In the genomic region with DNA sequence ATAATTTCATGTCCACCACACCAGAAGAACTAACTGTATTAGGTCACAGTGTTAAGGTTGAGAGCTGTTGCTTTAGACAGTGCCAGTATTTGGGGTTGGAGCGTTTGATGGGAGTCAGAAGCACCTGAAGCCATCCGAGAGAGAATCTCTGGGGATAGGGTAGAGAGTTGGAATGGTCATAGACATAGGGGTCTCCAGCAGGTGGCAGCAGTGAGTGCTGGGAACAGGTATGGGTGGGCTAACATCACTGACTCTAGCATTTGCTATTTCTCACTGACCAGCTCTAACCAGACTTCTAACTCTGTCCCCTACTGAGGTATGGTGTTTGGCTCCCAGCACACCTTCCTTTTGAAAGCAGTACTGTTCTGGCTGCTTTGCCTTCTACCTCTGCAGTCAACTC, we compare ENCODE assay signal across 8 mouse cellular contexts.
A peak's percentile ranks its signal among the peaks of the same experiment; 100 is the strongest.
DNase-seq lines count a peak whose midpoint lies in the region.

No protein-coding gene starts in this region.

- DNase-seq in heart, postnatal 36 days: peak; percentile 18 to 45
- DNase-seq in heart, adult 8-10 months (ENCODE audit: low spot score): no peak
- peak; percentile 20 for DNase-seq in urinary bladder, postnatal 14 days (ENCODE audit: low spot score)
- DNase-seq in urinary bladder, adult 2 months (ENCODE audit: low spot score): no peak
- peak; percentile 22 for DNase-seq in kidney, adult 9 months
- peak; percentile 30 to 72 for DNase-seq in spleen, postnatal 10 days (ENCODE audit: low spot score in 2 of 2)
- DNase-seq in left cerebral cortex, postnatal 36 days (ENCODE audit: low spot score in 2 of 2): no peak
- DNase-seq in c-Kit-positive CD71-positive TER-119-positive erythroid progenitor cells, embryonic 14.5 days (ENCODE audit: low spot score): no peak

- intact Hi-C loops in heart, postnatal 36 days (cut with DNase I): no loop called here
- intact Hi-C loops in left cerebral cortex, postnatal 36 days (cut with DNase I): loop anchor here (10.0 kb wide), 1 partner anchor 438 kb away; no protein-coding TSS in a partner anchor

Comparison
In these comparisons a context has a peak if more than half of its experiments do, and no peak if none do; other contexts are left out.
1. DNase-seq: peak in heart, postnatal 36 days (2 of 2), urinary bladder, postnatal 14 days (single experiment), kidney, adult 9 months (single experiment) and spleen, postnatal 10 days (2 of 2); none in heart, adult 8-10 months (single experiment), urinary bladder, adult 2 months (single experiment), left cerebral cortex, postnatal 36 days (0 of 2) and c-Kit-positive CD71-positive TER-119-positive erythroid progenitor cells, embryonic 14.5 days (single experiment).